ENCODE assay signal across 8 mouse cellular contexts in genomic region chr11:60209217-60209932, GRCm38 (mm10). TPM values are rescaled to one million over a fixed set of nuclear protein-coding genes. Genes with fewer than 3 reads are reported as not detected.
DNase-seq lines count a peak whose midpoint lies in the region; ATAC-seq and TF ChIP-seq lines count a peak whose summit lies in the region.

No protein-coding gene starts in this region.

- peak; percentile 51 for DNase-seq in 3T3-L1 (ENCODE audit: low read depth, low spot score)
- peak; percentile 76 for DNase-seq in forebrain, embryonic 11.5 days (ENCODE audit: low spot score)
- peak; percentile 86 for DNase-seq in heart, postnatal 0 days (ENCODE audit: low spot score)
- DNase-seq in kidney, postnatal 36 days: peak; percentile 85 to 91
- peak; percentile 64 for DNase-seq in ovary, postnatal 14 days (ENCODE audit: low spot score)
- no peak for DNase-seq in embryo, embryonic 11 days

- TF ChIP-seq POLR2A in bone marrow macrophage, adult 2 months (IDR thresholded peaks at IDR 0.05; ENCODE audit: borderline replicate concordance, low read depth, low read length): no peak

- 0 out of 2 replicates have a peak overlapping the region, but pooled peaks have one; percentile 27 for H3K27ac ChIP-seq in bone marrow macrophage, adult 2 months (ENCODE audit: insufficient read depth, low read depth, low read length)
- H3K27ac ChIP-seq in forebrain, embryonic 11.5 days (ENCODE audit: low read depth, low read length): peak overlapping the region; percentile 73
- peak overlapping the region; percentile 84 for H3K27ac ChIP-seq in heart, postnatal 0 days (ENCODE audit: low read depth)
- H3K27ac ChIP-seq in liver, embryonic 15.5 days (replicated peaks): peak overlapping the region; percentile 79

- peaks cover 1% of the 10 kb centered on the region; the same call in 1 of the 2 replicates for H3K36me3 ChIP-seq in forebrain, embryonic 11.5 days (ENCODE audit: control insufficient read depth, insufficient read depth, low read length)
- peaks cover 28% of the 10 kb centered on the region for H3K36me3 ChIP-seq in heart, postnatal 0 days (replicated peaks; ENCODE audit: control insufficient read depth, insufficient read depth, low read length)
- peaks cover 31% of the 10 kb centered on the region for H3K36me3 ChIP-seq in liver, embryonic 15.5 days (replicated peaks)

- 0 out of 2 replicates have a peak, but pooled peaks have one; percentile 24 for TF ChIP-seq EP300 in heart, postnatal 0 days (IDR thresholded peaks at IDR 0.05; ENCODE audit: low read depth)

- H3K27me3 ChIP-seq in forebrain, embryonic 11.5 days (ENCODE audit: control insufficient read depth, insufficient read depth, low read length): no peaks in the 10 kb centered on the region
- no peaks in the 10 kb centered on the region for H3K27me3 ChIP-seq in heart, postnatal 0 days (ENCODE audit: control insufficient read depth, insufficient read depth, low read length)
- no peaks in the 10 kb centered on the region for H3K27me3 ChIP-seq in liver, embryonic 15.5 days

- peak overlapping the region; percentile 52 for H3K9ac ChIP-seq in forebrain, embryonic 11.5 days (ENCODE audit: low read length)
- H3K9ac ChIP-seq in heart, postnatal 0 days (replicated peaks; ENCODE audit: low read depth, low read length): peak overlapping the region; percentile 52; the same call in 1 of the 2 replicates
- peak overlapping the region; percentile 68 for H3K9ac ChIP-seq in liver, embryonic 15.5 days

- no peaks in the 10 kb centered on the region for H3K9me3 ChIP-seq in forebrain, embryonic 11.5 days (ENCODE audit: control insufficient read depth, low read length)
- H3K9me3 ChIP-seq in heart, postnatal 0 days (replicated peaks; ENCODE audit: control insufficient read depth, low read length): no peaks in the 10 kb centered on the region
- H3K9me3 ChIP-seq in liver, embryonic 15.5 days (replicated peaks): no peaks in the 10 kb centered on the region

- H3K4me2 ChIP-seq in forebrain, embryonic 11.5 days (ENCODE audit: low read depth, low read length, severe bottlenecking): peak overlapping the region; percentile 67
- peak overlapping the region; percentile 88 for H3K4me2 ChIP-seq in heart, postnatal 0 days (ENCODE audit: low read depth, low read length)
- H3K4me2 ChIP-seq in liver, embryonic 15.5 days: peak overlapping the region; percentile 85

- ATAC-seq in forebrain, embryonic 11.5 days (replicated peaks; ENCODE audit: low FRiP score): no peak
- ATAC-seq in heart, postnatal 0 days (ENCODE audit: insufficient read depth, low read depth): peak; percentile 66
- ATAC-seq in liver, embryonic 15.5 days (ENCODE audit: insufficient read depth): no peak

- no peak for TF ChIP-seq CTCF in bone marrow macrophage, adult 2 months (IDR thresholded peaks at IDR 0.05; ENCODE audit: low read depth, low read length)
- TF ChIP-seq CTCF in heart, postnatal 0 days (IDR thresholded peaks at IDR 0.05; ENCODE audit: low read depth): 0 out of 2 replicates have a peak, but pooled peaks have one; percentile 12

- H3K4me3 ChIP-seq in bone marrow macrophage, adult 2 months (ENCODE audit: insufficient read depth, low read length): peak overlapping the region; percentile 57
- peak overlapping the region; percentile 37 for H3K4me3 ChIP-seq in forebrain, embryonic 11.5 days (ENCODE audit: low read depth, low read length)
- H3K4me3 ChIP-seq in heart, postnatal 0 days (ENCODE audit: low read depth, low read length): peak overlapping the region; percentile 52
- H3K4me3 ChIP-seq in liver, embryonic 15.5 days (replicated peaks): peak overlapping the region; percentile 62

- whole genome bisulfite sequencing in forebrain, embryonic 11.5 days: 48% methylated on average over 7 of the region's 7 CpGs
- 16% methylated on average over 7 of the region's 7 CpGs for WGBS in heart, postnatal 0 days
- 37% methylated on average over 7 of the region's 7 CpGs for WGBS in liver, embryonic 15.5 days (ENCODE audit: insufficient replicate concordance)

- peaks cover 31% of the 10 kb centered on the region for H3K4me1 ChIP-seq in bone marrow macrophage, adult 2 months (ENCODE audit: control insufficient read depth, insufficient read depth, low read length)
- H3K4me1 ChIP-seq in forebrain, embryonic 11.5 days (replicated peaks; ENCODE audit: control insufficient read depth, insufficient read depth, low read length): peaks cover 43% of the 10 kb centered on the region
- H3K4me1 ChIP-seq in heart, postnatal 0 days (ENCODE audit: control insufficient read depth, insufficient read depth): peaks cover 35% of the 10 kb centered on the region
- H3K4me1 ChIP-seq in liver, embryonic 15.5 days (replicated peaks): peaks cover 94% of the 10 kb centered on the region

RNA-seq across cellular contexts. Expression of gene Srebf1, which starts 13.0 kb away (rescaled TPM):
- 41.9 and 49.2 TPM in 2 replicates for polyA plus RNA-seq in bone marrow macrophage, adult 2 months (2012; ENCODE audit: insufficient read depth, insufficient read length, missing spikeins)
- 63.9 and 68.7 TPM in 2 replicates for polyA plus RNA-seq in forebrain, embryonic 11.5 days (2014; fragmentation: Nextera tagmentation; extraction: Ambion mirVana)
- 77.2 and 81.7 TPM in 2 replicates for total RNA-seq in heart, postnatal 0 days (2014; rRNA removed; ENCODE audit: low replicate concordance)
- polyA plus RNA-seq in heart, postnatal 0 days (2015; fragmentation: Nextera tagmentation; extraction: Ambion mirVana): 29.9 and 31.0 TPM in 2 replicates
- polyA plus RNA-seq in liver, embryonic 15.5 days (2015; fragmentation: Nextera tagmentation; extraction: Ambion mirVana): 53.5 and 60.6 TPM in 2 replicates

Comparison
In these comparisons a context has a peak if more than half of its experiments do, and no peak if none do; other contexts are left out.
1. H3K27ac ChIP-seq: peak in every context shown above with its lines; median percentile 84 in heart, postnatal 0 days; 79 in liver, embryonic 15.5 days; 73 in forebrain, embryonic 11.5 days; 27 in bone marrow macrophage, adult 2 months.